Mouse (Mus musculus) kidney, embryonic 16.5 days (tissue): ENCODE results near the gene Tcl1b5. TPM values are rescaled to one million over a fixed set of nuclear protein-coding genes. Genes with fewer than 3 reads are reported as not detected.
"Not testable (repeated sequence)": the region's sequence is repeated elsewhere in the genome, so short reads cannot be mapped to it uniquely, and the experiment has no call there.

Experiments
- ATAC-seq: fragments of 200-750 bp; cut with Nextera tagmentation; 2 replicates; pipeline ENCODE4 v1.8.0; 2017; ENCODE audit warnings: moderate TSS enrichment; ENCODE audit not compliant: low FRiP score, low TSS enrichment
- H3K27ac ChIP-seq: fragments of 300-500 bp; sonication (generic); 2 replicates; pipeline ENCODE4 v1.5.1; 2014; ENCODE audit warnings: low read length
- H3K27me3 ChIP-seq: fragments of 300-500 bp; sonication (generic); 2 replicates; pipeline ENCODE4 v1.6.1; 2014; ENCODE audit warnings: low read length, control low read depth, mixed read lengths; ENCODE audit not compliant: insufficient read depth
- H3K36me3 ChIP-seq: fragments of 300-500 bp; sonication (generic); 2 replicates; pipeline ENCODE4 v1.6.1; 2014; ENCODE audit warnings: low read length, control low read depth, mixed read lengths; ENCODE audit not compliant: insufficient read depth
- H3K4me1 ChIP-seq: fragments of 300-500 bp; sonication (generic); 2 replicates; pipeline ENCODE4 v1.6.1; 2014; ENCODE audit warnings: low read length, control low read depth, mixed read lengths; ENCODE audit not compliant: insufficient read depth
- H3K4me2 ChIP-seq: fragments of 300-500 bp; sonication (generic); replicated peaks from 2 replicates; pipeline ENCODE4 v1.6.1; 2014; ENCODE audit warnings: low read depth, low read length
- H3K4me3 ChIP-seq: fragments of 300-500 bp; sonication (generic); 2 replicates; pipeline ENCODE4 v1.5.1; 2014; ENCODE audit warnings: mild to moderate bottlenecking, low read length
- H3K9ac ChIP-seq: fragments of 300-500 bp; sonication (generic); replicated peaks from 2 replicates; pipeline ENCODE4 v1.6.1; 2014; ENCODE audit warnings: low read length
- H3K9me3 ChIP-seq: fragments of 300-500 bp; sonication (generic); 2 replicates; pipeline ENCODE4 v1.6.1; 2016; ENCODE audit warnings: low read length, control low read depth
- WGBS: fragments of 180-500 bp; shearing (Covaris S2); extraction: QIAGEN DNeasy Blood & Tissue Kit; methylation state at CpG from one replicate; pipeline ENCODE4 v1.1.7; 2014; 5-methylcytosine and 5-hydroxymethylcytosine counted together
- polyA plus RNA-seq: library from polyadenylated mRNA; unstranded; fragments of >200 nt; fragmentation: Nextera tagmentation; extraction: Ambion mirVana; gene quantifications from 2 replicates; pipeline ENCODE4 v1.2.1, GENCODE M21; 2015

The Tcl1b5 gene
- not detected in 2 replicates for polyA plus RNA-seq

- not testable (repeated sequence) for H3K36me3 ChIP-seq, ATAC-seq, H3K27me3 ChIP-seq, H3K9me3 ChIP-seq, H3K4me2 ChIP-seq, H3K27ac ChIP-seq, H3K4me3 ChIP-seq, H3K9ac ChIP-seq, H3K4me1 ChIP-seq
- WGBS = 81% methylated on average over 3 of the region's 3 CpGs
These were observed at the start of gene Tcl1b5 for GRCm38 (mm10) chr12:105176044-105176443. Gene Tcl1b5 (plus strand): TSS chr12:105176344.

- no peaks in the 10 kb centered on the region for H3K4me1 ChIP-seq
- no peaks in the 10 kb centered on the region for H3K27me3 ChIP-seq
- 76% methylated on average over 4 of the region's 4 CpGs for WGBS
- H3K9ac ChIP-seq = no peak overlapping the region
- no peak for ATAC-seq
- no peak overlapping the region for H3K4me2 ChIP-seq
- H3K4me3 ChIP-seq = no peak overlapping the region
- no peaks in the 10 kb centered on the region for H3K36me3 ChIP-seq
- H3K9me3 ChIP-seq = no peaks in the 10 kb centered on the region
- H3K27ac ChIP-seq = no peak overlapping the region
These were observed 49.6 kb upstream of the Tcl1b5 start for GRCm38 (mm10) chr12:105126516-105126915.

GRCm38 (mm10) chr12:105127607-105128006 is 48.5 kb upstream of the Tcl1b5 start:
- H3K36me3 ChIP-seq = no peaks in the 10 kb centered on the region
- no peak overlapping the region for H3K4me2 ChIP-seq
- no peaks in the 10 kb centered on the region for H3K4me1 ChIP-seq
- no peak for ATAC-seq
- no peaks in the 10 kb centered on the region for H3K9me3 ChIP-seq
- no peak overlapping the region for H3K9ac ChIP-seq
- H3K4me3 ChIP-seq = no peak overlapping the region
- H3K27ac ChIP-seq = no peak overlapping the region
- H3K27me3 ChIP-seq = no peaks in the 10 kb centered on the region
- WGBS = 77% methylated on average over 2 of the region's 2 CpGs

- H3K4me3 ChIP-seq, H3K27ac ChIP-seq, H3K4me2 ChIP-seq, H3K9me3 ChIP-seq, ATAC-seq, H3K27me3 ChIP-seq, H3K9ac ChIP-seq, H3K4me1 ChIP-seq, H3K36me3 ChIP-seq: not testable (repeated sequence)
- WGBS = 65% methylated on average over 3 of the region's 3 CpGs
These were observed 46.5 kb upstream of the Tcl1b5 start for GRCm38 (mm10) chr12:105129494-105130205.

GRCm38 (mm10) chr12:105134167-105134566 is 42.0 kb upstream of the Tcl1b5 start:
- 67% methylated on average over 2 of the region's 2 CpGs for WGBS
- H3K9me3 ChIP-seq, H3K4me3 ChIP-seq, H3K27me3 ChIP-seq, H3K27ac ChIP-seq, H3K9ac ChIP-seq, H3K4me2 ChIP-seq, ATAC-seq, H3K4me1 ChIP-seq, H3K36me3 ChIP-seq: not testable (repeated sequence)

- H3K4me1 ChIP-seq, ATAC-seq, H3K9ac ChIP-seq, H3K4me3 ChIP-seq, H3K27ac ChIP-seq, H3K36me3 ChIP-seq, H3K9me3 ChIP-seq, H3K4me2 ChIP-seq, H3K27me3 ChIP-seq: not testable (repeated sequence)
- 83% methylated on average over 4 of the region's 4 CpGs for WGBS
These were observed 41.3 kb upstream of the Tcl1b5 start for GRCm38 (mm10) chr12:105134826-105135225.

GRCm38 (mm10) chr12:105137729-105138128 is 38.4 kb upstream of the Tcl1b5 start:
- 77% methylated on average over 1 of the region's 1 CpGs for WGBS
- H3K27ac ChIP-seq, ATAC-seq, H3K4me2 ChIP-seq, H3K36me3 ChIP-seq, H3K4me1 ChIP-seq, H3K4me3 ChIP-seq, H3K27me3 ChIP-seq, H3K9me3 ChIP-seq, H3K9ac ChIP-seq: not testable (repeated sequence)

GRCm38 (mm10) chr12:105143096-105143495 is 33.0 kb upstream of the Tcl1b5 start:
- H3K4me3 ChIP-seq = no peak overlapping the region
- ATAC-seq = no peak
- 95% methylated on average over 3 of the region's 3 CpGs for WGBS
- no peak overlapping the region for H3K27ac ChIP-seq
- H3K36me3 ChIP-seq = no peaks in the 10 kb centered on the region
- H3K9ac ChIP-seq = no peak overlapping the region
- no peaks in the 10 kb centered on the region for H3K27me3 ChIP-seq
- no peak overlapping the region for H3K4me2 ChIP-seq
- no peaks in the 10 kb centered on the region for H3K9me3 ChIP-seq
- H3K4me1 ChIP-seq = no peaks in the 10 kb centered on the region

GRCm38 (mm10) chr12:105144928-105145327 is 31.2 kb upstream of the Tcl1b5 start:
- H3K4me1 ChIP-seq, ATAC-seq, H3K9ac ChIP-seq, H3K4me2 ChIP-seq, H3K36me3 ChIP-seq, H3K27ac ChIP-seq, H3K4me3 ChIP-seq, H3K9me3 ChIP-seq, H3K27me3 ChIP-seq: not testable (repeated sequence)
- WGBS = 20% methylated on average over 1 of the region's 1 CpGs

- no peaks in the 10 kb centered on the region for H3K27me3 ChIP-seq
- no peaks in the 10 kb centered on the region for H3K36me3 ChIP-seq
- no peak within 1 kb of the TSS for H3K4me3 ChIP-seq
- WGBS = 80% methylated on average over 3 of the region's 3 CpGs
- no peaks in the 10 kb centered on the region for H3K4me1 ChIP-seq
- no peaks in the 10 kb centered on the region for H3K9me3 ChIP-seq
- no peak within 1 kb of the TSS for H3K27ac ChIP-seq
- no peak within 1 kb of the TSS for H3K4me2 ChIP-seq
- ATAC-seq = no peak
- no peak within 1 kb of the TSS for H3K9ac ChIP-seq
These were observed 30.4 kb upstream of the Tcl1b5 start, which contains the start of gene Tcl1b2 for GRCm38 (mm10) chr12:105145714-105146113. Gene Tcl1b2 (plus strand): TSS chr12:105146014.
